Mouse (Mus musculus) heart, embryonic 13.5 days (tissue): Measurements from ENCODE around the gene Ppt2. TPM values are rescaled to one million over a fixed set of nuclear protein-coding genes. Genes with fewer than 3 reads are reported as not detected.

ENCODE experiments used
- ATAC-seq: fragments of 200-750 bp; cut with Nextera tagmentation; 2 replicates; pipeline ENCODE4 v1.8.0; 2017; ENCODE audit warnings: moderate TSS enrichment; ENCODE audit not compliant: insufficient number of reproducible peaks, low FRiP score, low TSS enrichment; ENCODE audit errors: extremely low read depth
- H3K27ac ChIP-seq: fragments of 300-500 bp; sonication (generic); replicated peaks from 2 replicates; pipeline ENCODE4 v1.5.1; 2015; ENCODE audit warnings: moderate library complexity, mild to moderate bottlenecking, inconsistent platforms
- H3K27me3 ChIP-seq: fragments of 300-500 bp; sonication (generic); replicated peaks from 2 replicates; pipeline ENCODE4 v1.6.1; 2015; ENCODE audit warnings: mild to moderate bottlenecking, inconsistent platforms
- H3K36me3 ChIP-seq: fragments of 300-500 bp; sonication (generic); 2 replicates; pipeline ENCODE4 v1.6.1; 2015; ENCODE audit warnings: mild to moderate bottlenecking, inconsistent platforms
- H3K4me1 ChIP-seq: fragments of 300-500 bp; sonication (generic); 2 replicates; pipeline ENCODE4 v1.6.1; 2015; ENCODE audit warnings: inconsistent platforms
- H3K4me2 ChIP-seq: fragments of 300-500 bp; sonication (generic); 2 replicates; pipeline ENCODE4 v1.6.1; 2015; ENCODE audit warnings: inconsistent platforms, mild to moderate bottlenecking, moderate library complexity
- H3K4me3 ChIP-seq: fragments of 300-500 bp; sonication (generic); 2 replicates; pipeline ENCODE4 v1.5.1; 2015; ENCODE audit warnings: moderate library complexity, mild to moderate bottlenecking, inconsistent platforms
- H3K9ac ChIP-seq: fragments of 300-500 bp; sonication (generic); 2 replicates; pipeline ENCODE4 v1.6.1; 2015; ENCODE audit warnings: inconsistent platforms, mild to moderate bottlenecking, moderate library complexity
- H3K9me3 ChIP-seq: fragments of 300-500 bp; sonication (generic); 2 replicates; pipeline ENCODE4 v1.6.1; 2016; ENCODE audit warnings: inconsistent platforms
- WGBS: fragments of 180-500 bp; shearing (Covaris S2); methylation state at CpG from one replicate; pipeline ENCODE4 v1.1.7; 2015; ENCODE audit warnings: mixed read lengths; 5-methylcytosine and 5-hydroxymethylcytosine counted together
- polyA plus RNA-seq: library from polyadenylated mRNA; unstranded; fragments of >200 nt; fragmentation: Nextera tagmentation; extraction: Ambion mirVana; gene quantifications from 2 replicates; pipeline ENCODE4 v1.2.1, GENCODE M21; 2015

The Ppt2 gene
- polyA plus RNA-seq, 1 experiment from 2014 or later = 27.6 TPM

GRCm38 (mm10) chr17:34583819-34584218, 44.5 kb downstream of the Ppt2 start:
- Histone ChIP-seq H3K9ac (no peak overlapping the region), H3K27me3 (no peaks in the 10 kb centered on the region), H3K27ac (no peak overlapping the region), H3K4me3 (no peak overlapping the region), H3K36me3 (0 out of 2 replicates have a peak, but pooled peaks cover 3% of the 10 kb centered on the region), H3K9me3 (no peaks in the 10 kb centered on the region), H3K4me1 (peaks cover 22% of the 10 kb centered on the region), H3K4me2 (no peak overlapping the region)
- no peak for ATAC-seq
- WGBS = 85% methylated on average over 8 of the region's 8 CpGs

GRCm38 (mm10) chr17:34583397-34583796, 44.9 kb downstream of the Ppt2 start:
- no peak overlapping the region for H3K27ac ChIP-seq
- 0 out of 2 replicates have a peak, but pooled peaks cover 3% of the 10 kb centered on the region for H3K36me3 ChIP-seq
- H3K9ac ChIP-seq = no peak overlapping the region
- no peak overlapping the region for H3K4me3 ChIP-seq
- WGBS = 58% methylated on average over 7 of the region's 7 CpGs
- no peak overlapping the region for H3K4me2 ChIP-seq
- peaks cover 17% of the 10 kb centered on the region for H3K4me1 ChIP-seq
- H3K9me3 ChIP-seq = no peaks in the 10 kb centered on the region
- no peaks in the 10 kb centered on the region for H3K27me3 ChIP-seq
- no peak for ATAC-seq

- H3K36me3 ChIP-seq = peaks cover 6% of the 10 kb centered on the region; the same call in 1 of the 2 replicates
- H3K4me2 ChIP-seq = no peak overlapping the region
- H3K27ac ChIP-seq = no peak overlapping the region
- no peak overlapping the region for H3K9ac ChIP-seq
- H3K4me3 ChIP-seq = no peak overlapping the region
- ATAC-seq = no peak
- H3K4me1 ChIP-seq = peaks cover 11% of the 10 kb centered on the region
- 79% methylated on average over 12 of the region's 12 CpGs for WGBS
- H3K9me3 ChIP-seq = no peaks in the 10 kb centered on the region
- no peaks in the 10 kb centered on the region for H3K27me3 ChIP-seq
Observed at GRCm38 (mm10) chr17:34582528-34582927, 45.8 kb downstream of the Ppt2 start.

- Histone ChIP-seq H3K4me1 (no peaks in the 10 kb centered on the region), H3K4me3 (no peak overlapping the region), H3K27me3 (peaks cover 4% of the 10 kb centered on the region; the same call in 1 of the 2 replicates), H3K36me3 (peaks cover 10% of the 10 kb centered on the region), H3K27ac (no peak overlapping the region), H3K9ac (no peak overlapping the region), H3K9me3 (no peaks in the 10 kb centered on the region), H3K4me2 (no peak overlapping the region)
- WGBS = 65% methylated on average over 3 of the region's 3 CpGs
- no peak for ATAC-seq
Observed at GRCm38 (mm10) chr17:34578070-34578469, 50.2 kb downstream of the Ppt2 start.

GRCm38 (mm10) chr17:34576577-34576976, 51.7 kb downstream of the Ppt2 start:
- no peaks in the 10 kb centered on the region for H3K4me1 ChIP-seq
- H3K27me3 ChIP-seq = peaks cover 4% of the 10 kb centered on the region; the same call in 1 of the 2 replicates
- no peaks in the 10 kb centered on the region for H3K9me3 ChIP-seq
- H3K36me3 ChIP-seq = peaks cover 10% of the 10 kb centered on the region
- no peak for ATAC-seq
- WGBS = 70% methylated on average over 5 of the region's 5 CpGs
- H3K4me2 ChIP-seq = no peak overlapping the region
- H3K27ac ChIP-seq = no peak overlapping the region
- no peak overlapping the region for H3K9ac ChIP-seq
- no peak overlapping the region for H3K4me3 ChIP-seq

- H3K9me3 ChIP-seq = no peaks in the 10 kb centered on the region
- H3K36me3 ChIP-seq = peaks cover 7% of the 10 kb centered on the region
- no peaks in the 10 kb centered on the region for H3K4me1 ChIP-seq
- no peak overlapping the region for H3K27ac ChIP-seq
- H3K9ac ChIP-seq = no peak overlapping the region
- ATAC-seq = no peak
- WGBS = 14% methylated on average over 15 of the region's 15 CpGs
- peaks cover 17% of the 10 kb centered on the region; the same call in 1 of the 2 replicates for H3K27me3 ChIP-seq
- no peak overlapping the region for H3K4me2 ChIP-seq
- no peak overlapping the region for H3K4me3 ChIP-seq
Observed at GRCm38 (mm10) chr17:34572361-34572760, 55.9 kb downstream of the Ppt2 start.

- Histone ChIP-seq H3K9ac (no peak overlapping the region), H3K9me3 (no peaks in the 10 kb centered on the region), H3K27ac (no peak overlapping the region), H3K4me1 (no peaks in the 10 kb centered on the region), H3K4me3 (no peak overlapping the region), H3K4me2 (no peak overlapping the region), H3K27me3 (peaks cover 20% of the 10 kb centered on the region; the same call in 1 of the 2 replicates), H3K36me3 (peaks cover 4% of the 10 kb centered on the region; the same call in 1 of the 2 replicates)
- whole genome bisulfite sequencing = 17% methylated on average over 5 of the region's 5 CpGs
- ATAC-seq = no peak
Observed at GRCm38 (mm10) chr17:34571875-34572274, 56.4 kb downstream of the Ppt2 start.

- Histone ChIP-seq H3K36me3 (peaks cover 4% of the 10 kb centered on the region; the same call in 1 of the 2 replicates), H3K4me3 (no peak overlapping the region), H3K9me3 (no peaks in the 10 kb centered on the region), H3K4me1 (peaks cover 3% of the 10 kb centered on the region), H3K27ac (no peak overlapping the region), H3K27me3 (peaks cover 30% of the 10 kb centered on the region; the same call in 1 of the 2 replicates), H3K4me2 (no peak overlapping the region), H3K9ac (no peak overlapping the region)
- ATAC-seq = no peak
- 55% methylated on average over 4 of the region's 4 CpGs for WGBS
Observed at GRCm38 (mm10) chr17:34569919-34570318, 58.4 kb downstream of the Ppt2 start.

- no peak for ATAC-seq
- Histone ChIP-seq H3K9me3 (no peaks in the 10 kb centered on the region), H3K4me1 (peaks cover 15% of the 10 kb centered on the region), H3K4me3 (no peak overlapping the region), H3K27me3 (peaks cover 26% of the 10 kb centered on the region; the same call in 1 of the 2 replicates), H3K27ac (no peak overlapping the region), H3K36me3 (peaks cover 4% of the 10 kb centered on the region; the same call in 1 of the 2 replicates), H3K9ac (no peak overlapping the region), H3K4me2 (no peak overlapping the region)
- 63% methylated on average over 13 of the region's 13 CpGs for WGBS
Observed at GRCm38 (mm10) chr17:34568421-34568820, 59.9 kb downstream of the Ppt2 start.

GRCm38 (mm10) chr17:34567311-34567710, 61.0 kb downstream of the Ppt2 start:
- H3K9me3 ChIP-seq = no peaks in the 10 kb centered on the region
- peaks cover 26% of the 10 kb centered on the region; the same call in 1 of the 2 replicates for H3K27me3 ChIP-seq
- no peak overlapping the region for H3K27ac ChIP-seq
- peaks cover 4% of the 10 kb centered on the region; the same call in 1 of the 2 replicates for H3K36me3 ChIP-seq
- WGBS = 56% methylated on average over 9 of the region's 9 CpGs
- H3K9ac ChIP-seq = no peak overlapping the region
- no peak overlapping the region for H3K4me2 ChIP-seq
- H3K4me3 ChIP-seq = no peak overlapping the region
- ATAC-seq = no peak
- H3K4me1 ChIP-seq = peaks cover 15% of the 10 kb centered on the region
